Mouse (Mus musculus) layer of hippocampus, adult 8-10 months (tissue): ENCODE measurements at regions not wholly inside any gene's neighbourhood (a gene's known extent, or its start where the extent isn't known, plus 50 kb on each side); places are given as distances from the start of the nearest gene placed in this dataset.
A peak's percentile ranks its signal among the peaks of the same experiment; 100 is the strongest.

Experiments used
- DNase-seq, 2 experiments: peaks; one replicate each; pipeline ENCODE4 v3.0.0; 2022; ENCODE audit warnings: low spot score in 2 of 2
- microRNA-seq, 2 experiments: library from miRNA; unstranded; fragments of <30 nt; microRNA quantifications; one replicate each; pipeline ENCODE4 v1.2.0; 2022

- no peak for DNase-seq
Measured at GRCm38 (mm10) chr1:30362072-30362769, 511.5 kb downstream of the Phf3 start.

DNA sequence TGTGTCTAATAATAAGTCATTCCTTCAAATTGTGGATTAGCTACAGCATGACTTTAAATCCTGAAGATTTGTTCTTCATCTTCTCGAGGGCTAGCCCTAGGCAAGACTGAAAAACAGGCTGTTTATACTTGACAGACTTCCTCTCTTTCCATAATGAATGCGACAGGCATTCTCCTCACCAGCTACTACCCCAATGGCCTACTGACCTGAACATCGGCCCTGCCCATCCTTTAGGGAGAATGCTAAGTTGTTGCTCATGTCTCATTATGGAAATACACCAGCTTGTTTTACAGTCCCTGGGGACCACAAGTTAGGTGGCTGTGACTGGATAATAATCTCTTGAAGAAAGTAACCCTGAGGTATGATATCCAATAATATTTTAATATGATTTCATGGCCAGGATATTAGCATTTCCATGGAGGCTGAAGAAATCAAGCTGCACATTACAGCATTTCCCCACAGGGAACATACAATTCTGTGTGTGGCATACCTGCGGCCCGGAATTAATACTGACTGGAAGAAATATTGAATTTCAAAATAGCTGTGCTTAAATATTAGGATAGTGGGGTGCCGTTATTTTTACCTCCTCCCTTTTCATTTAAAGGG is 553.0 kb downstream of the Phf3 start:
- DNase-seq = no peak

DNA sequence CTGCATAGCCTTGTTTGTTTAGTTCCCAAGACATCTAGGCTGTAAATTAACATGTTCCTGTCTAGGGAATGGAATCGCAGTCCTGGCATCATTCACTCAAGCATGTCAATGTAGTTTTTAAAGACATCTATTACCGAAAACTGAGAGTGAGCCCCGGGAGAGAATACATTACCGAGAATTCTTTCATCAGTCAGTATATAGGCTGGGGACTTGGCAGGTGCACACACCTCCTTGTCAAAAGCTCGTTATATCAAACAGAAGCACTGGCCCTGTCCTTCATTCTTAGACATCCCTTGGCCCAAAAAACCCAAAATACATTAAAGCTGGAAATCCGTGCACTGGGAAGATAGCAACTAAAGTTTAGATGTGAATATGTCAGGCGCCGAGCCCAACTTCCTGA is 555.5 kb downstream of the Phf3 start:
- no peak for DNase-seq

DNA sequence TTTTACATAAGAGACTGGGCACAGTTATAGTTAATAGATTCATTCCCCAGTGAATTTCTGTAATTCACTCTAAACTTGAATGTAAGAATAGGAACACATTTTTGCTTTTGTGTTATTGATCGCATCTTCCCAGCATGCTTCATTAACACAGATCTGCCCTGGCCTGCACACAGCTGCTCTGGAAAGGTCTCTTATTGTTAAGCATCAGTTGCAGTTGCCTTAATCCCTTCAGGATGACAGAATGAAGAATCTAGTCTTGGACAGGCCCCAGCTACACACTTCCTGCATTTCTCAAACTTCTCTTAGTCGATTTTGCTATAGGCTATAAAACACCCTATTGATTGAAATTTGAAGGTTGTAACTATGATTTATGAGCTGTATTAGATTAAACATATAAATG is 584.6 kb downstream of the Phf3 start:
- no peak for DNase-seq

- DNase-seq = no peak
Measured at GRCm38 (mm10) chr1:30262418-30262817, 611.3 kb downstream of the Phf3 start.

DNA sequence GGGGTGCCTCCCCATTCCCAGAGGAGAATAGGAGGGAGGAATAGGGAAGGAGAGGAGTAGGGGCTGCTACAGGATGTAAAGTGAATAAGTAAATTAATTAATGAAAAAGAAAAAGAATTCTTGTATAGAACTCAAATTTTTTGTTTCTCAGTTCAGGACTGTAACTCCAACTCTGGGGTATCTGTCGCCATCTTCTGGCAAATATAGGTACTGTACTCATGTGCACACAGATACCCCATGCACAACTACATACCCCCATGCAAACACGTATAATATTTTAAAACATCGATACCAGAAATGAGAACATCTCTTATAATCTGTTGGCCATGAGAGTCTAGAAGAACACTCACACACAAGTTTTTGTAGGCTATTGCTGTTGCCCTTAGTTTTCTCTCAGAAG is 614.2 kb downstream of the Phf3 start:
- DNase-seq = no peak

DNA sequence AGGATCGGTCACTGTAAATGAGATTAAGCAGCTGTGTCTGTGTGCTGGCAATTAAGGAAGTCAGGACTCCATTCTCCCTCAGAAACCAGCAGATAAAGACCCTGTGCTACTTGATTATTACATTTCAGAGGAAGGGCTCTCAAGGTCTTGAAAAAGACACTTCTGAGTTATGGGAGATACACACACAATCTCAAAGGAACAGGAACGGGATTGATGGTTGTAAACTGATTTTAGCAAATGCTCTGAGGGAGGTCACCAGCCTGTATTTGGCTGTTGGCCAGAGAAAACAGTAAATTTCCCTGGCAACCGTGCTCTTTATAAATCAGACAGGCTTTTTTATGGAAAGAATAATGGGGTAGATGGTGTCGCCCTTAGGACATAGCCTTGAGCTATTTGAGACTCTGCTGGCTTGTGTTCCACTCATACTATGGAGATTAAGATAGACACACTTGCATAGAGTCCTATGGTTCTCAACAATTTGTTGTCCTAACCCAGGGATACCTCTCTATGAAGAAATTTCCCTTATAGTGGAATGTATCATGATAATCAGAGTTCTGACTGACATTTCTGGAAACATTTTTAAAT is 656.9 kb downstream of the Phf3 start:
- no peak for DNase-seq

DNA sequence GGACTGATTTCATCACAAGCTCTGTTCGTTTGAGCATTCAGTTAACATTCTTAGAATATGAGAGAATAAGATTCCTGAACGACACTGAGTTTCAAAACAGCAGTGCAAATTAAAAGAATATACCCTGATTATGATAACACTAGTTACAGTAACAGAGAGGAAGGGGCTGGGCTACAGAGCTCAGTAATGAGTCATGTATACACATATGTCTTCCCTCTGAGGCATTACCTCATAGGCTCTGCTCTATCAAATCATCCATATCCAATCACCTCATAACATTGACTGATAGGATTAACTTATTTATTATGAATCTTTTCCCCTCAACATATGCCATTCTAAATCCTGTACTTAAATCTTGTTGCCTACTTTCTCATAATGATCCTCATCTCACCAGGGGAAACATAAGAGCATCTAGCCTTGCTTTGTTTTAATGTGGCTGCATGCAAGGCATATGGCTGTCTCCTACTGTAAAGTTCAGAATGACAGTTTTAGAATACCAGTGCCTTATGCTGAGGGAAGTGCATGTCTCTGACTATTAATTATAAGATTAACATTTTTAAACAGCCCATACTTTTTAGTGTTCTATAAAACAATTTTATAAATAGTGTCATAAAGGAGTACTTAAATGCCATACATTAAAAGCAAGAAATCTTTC is 669.0 kb downstream of the Phf3 start:
- no peak for DNase-seq

- DNase-seq = no peak
Measured at GRCm38 (mm10) chr1:30176225-30176624, 697.5 kb downstream of the Phf3 start.

DNA sequence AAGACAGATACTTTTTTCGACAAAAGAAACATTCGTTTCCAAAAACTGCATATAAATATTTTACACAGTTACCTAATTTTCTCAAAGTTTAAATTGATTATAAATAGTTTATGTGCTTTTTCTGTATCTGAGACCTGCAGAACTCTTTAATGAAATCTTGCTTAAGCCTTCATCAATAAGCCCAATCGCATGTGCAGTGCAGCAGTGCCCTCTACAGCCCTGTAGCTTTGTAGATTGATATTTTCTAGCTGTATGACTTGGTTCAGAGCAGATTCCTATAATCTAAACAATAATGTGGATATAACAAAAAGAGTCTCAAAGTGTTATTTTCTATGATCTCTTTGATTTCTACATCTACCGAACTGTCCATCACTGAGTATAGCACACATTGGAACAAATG is 728.7 kb downstream of the Phf3 start:
- peak; percentile 41 to 71 for DNase-seq

- no peak for DNase-seq
Measured at GRCm38 (mm10) chr1:30114186-30114585, 759.5 kb downstream of the Phf3 start.

Small RNA genes in the stretch of these regions (microRNA-seq; reads per million reads assigned to microRNA genes)
- 0 reads per million in 2 experiments for gene Gm27430
